Mouse (Mus musculus) midbrain, embryonic 14.5 days (tissue): ENCODE data around the gene Rnf43. TPM values are rescaled to one million over a fixed set of nuclear protein-coding genes. Genes with fewer than 3 reads are reported as not detected.

Experiments used
- ATAC-seq: fragments of 200-750 bp; cut with Nextera tagmentation; 2 replicates; pipeline ENCODE4 v1.8.0; 2017; ENCODE audit warnings: moderate number of reproducible peaks, moderate library complexity; ENCODE audit not compliant: low FRiP score, low TSS enrichment
- DNase-seq: peaks from one replicate; pipeline ENCODE4 v3.0.0-alpha.2; 2015
- H3K27ac ChIP-seq: fragments of 300-500 bp; sonication (generic); replicated peaks from 2 replicates; pipeline ENCODE4 v1.5.1; 2014; ENCODE audit warnings: mild to moderate bottlenecking, low read depth, low read length, moderate library complexity
- H3K27me3 ChIP-seq: fragments of 300-500 bp; sonication (generic); 2 replicates; pipeline ENCODE4 v1.6.1; 2014; ENCODE audit warnings: low read length, control low read depth, mixed read lengths; ENCODE audit not compliant: control insufficient read depth, insufficient read depth
- H3K36me3 ChIP-seq: fragments of 300-500 bp; sonication (generic); 2 replicates; pipeline ENCODE4 v1.6.1; 2014; ENCODE audit warnings: low read length, control low read depth; ENCODE audit not compliant: control insufficient read depth, insufficient read depth
- H3K4me1 ChIP-seq: fragments of 300-500 bp; sonication (generic); 2 replicates; pipeline ENCODE4 v1.6.1; 2014; ENCODE audit warnings: mild to moderate bottlenecking, antibody characterized with exemption, low read length, control low read depth; ENCODE audit not compliant: control insufficient read depth, insufficient read depth
- H3K4me2 ChIP-seq: fragments of 300-500 bp; sonication (generic); 2 replicates; pipeline ENCODE4 v1.6.1; 2014; ENCODE audit warnings: mild to moderate bottlenecking, low read length, moderate library complexity
- H3K4me3 ChIP-seq: fragments of 300-500 bp; sonication (generic); replicated peaks from 2 replicates; pipeline ENCODE4 v1.5.1; 2014; ENCODE audit warnings: low read depth, low read length
- H3K9ac ChIP-seq: fragments of 300-500 bp; sonication (generic); replicated peaks from 2 replicates; pipeline ENCODE4 v1.6.1; 2014; ENCODE audit warnings: mild to moderate bottlenecking, low read length, moderate library complexity
- H3K9me3 ChIP-seq: fragments of 300-500 bp; sonication (generic); 2 replicates; pipeline ENCODE4 v1.6.1; 2016; ENCODE audit warnings: low read length, control low read depth, mixed read lengths; ENCODE audit not compliant: control insufficient read depth
- WGBS: fragments of 180-500 bp; shearing (Covaris S2); extraction: QIAGEN DNeasy Blood & Tissue Kit; methylation state at CpG from one replicate; pipeline ENCODE4 v1.1.7; 2014; 5-methylcytosine and 5-hydroxymethylcytosine counted together
- polyA plus RNA-seq: library from polyadenylated mRNA; unstranded; fragments of >200 nt; fragmentation: Nextera tagmentation; extraction: Ambion mirVana; gene quantifications from 2 replicates; pipeline ENCODE4 v1.2.1, GENCODE M21; 2014

The Rnf43 gene
- polyA plus RNA-seq, 1 experiment from 2014 or later = 0.78 TPM

DNA sequence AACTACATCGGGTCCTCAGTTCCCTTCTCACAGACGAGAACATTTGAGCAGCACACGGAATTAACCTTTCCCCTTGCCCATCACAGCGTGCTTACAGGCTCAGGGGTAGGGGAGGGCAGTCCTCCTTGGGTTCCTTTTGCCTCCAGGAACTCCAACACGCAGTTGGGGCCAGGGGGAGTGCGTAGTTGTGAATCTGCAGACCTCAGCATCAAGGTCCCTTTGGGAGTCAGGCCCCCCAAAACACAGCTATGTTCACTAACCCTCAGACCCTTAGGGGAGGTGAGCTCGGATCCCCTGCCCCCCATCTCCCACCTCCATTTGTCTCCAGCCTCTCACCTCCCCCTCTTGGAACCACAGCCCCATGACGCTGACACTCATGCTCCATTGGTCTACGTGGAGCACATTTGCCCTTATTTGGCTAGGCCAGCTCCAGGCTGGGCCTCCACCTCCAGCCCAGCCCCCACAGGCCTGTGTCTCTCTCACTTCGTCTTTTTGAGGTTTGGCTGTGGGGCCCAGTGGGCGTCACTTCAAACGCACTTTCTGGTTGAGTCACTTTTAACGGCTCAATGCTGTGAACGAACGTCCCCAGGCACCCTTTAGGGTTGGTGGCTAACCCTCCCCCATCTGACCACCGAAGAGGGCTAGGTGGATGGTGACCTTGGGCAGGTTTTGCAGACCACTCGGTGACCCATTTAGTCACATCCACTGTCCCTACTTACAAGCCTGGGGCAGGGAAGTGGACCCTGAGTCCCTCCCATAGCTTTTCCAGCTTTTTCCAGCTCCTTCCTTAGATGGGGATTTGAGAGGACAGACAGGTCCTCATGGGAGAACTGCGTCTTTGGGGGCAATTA, 86.9 kb downstream of the Rnf43 start:
- H3K27ac ChIP-seq = no peak overlapping the region
- no peak overlapping the region for H3K4me2 ChIP-seq
- no peaks in the 10 kb centered on the region for H3K4me1 ChIP-seq
- peaks cover 12% of the 10 kb centered on the region for H3K36me3 ChIP-seq
- H3K9me3 ChIP-seq = no peaks in the 10 kb centered on the region
- H3K27me3 ChIP-seq = no peaks in the 10 kb centered on the region
- H3K4me3 ChIP-seq = no peak overlapping the region
- 56% methylated on average over 18 of the region's 18 CpGs for WGBS
- ATAC-seq = no peak
- DNase-seq = no peak
- H3K9ac ChIP-seq = no peak overlapping the region

DNA sequence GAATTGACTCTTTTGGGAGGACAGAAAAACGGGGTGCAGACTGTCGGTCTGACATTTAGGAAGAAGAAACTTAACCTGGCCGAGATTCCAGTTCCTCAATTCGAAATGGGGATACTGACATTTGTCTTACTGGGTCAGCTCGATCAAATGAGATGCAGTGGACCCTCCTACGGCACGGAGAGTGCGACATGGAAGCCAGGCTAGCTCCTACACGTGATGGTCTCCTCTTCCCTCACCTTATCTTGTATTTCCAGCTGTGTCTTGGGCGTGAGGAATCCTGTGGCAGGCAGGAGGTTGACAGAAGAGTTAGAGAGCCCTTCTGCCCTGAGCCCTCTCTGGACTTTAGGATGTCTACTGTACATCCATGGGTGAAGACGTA, 87.5 kb downstream of the Rnf43 start:
- no peak overlapping the region for H3K27ac ChIP-seq
- DNase-seq (no peak), ATAC-seq (no peak)
- no peak overlapping the region for H3K9ac ChIP-seq
- no peak overlapping the region for H3K4me3 ChIP-seq
- H3K36me3 ChIP-seq = peaks cover 6% of the 10 kb centered on the region
- WGBS = 86% methylated on average over 11 of the region's 11 CpGs
- no peaks in the 10 kb centered on the region for H3K27me3 ChIP-seq
- no peaks in the 10 kb centered on the region for H3K4me1 ChIP-seq
- H3K9me3 ChIP-seq = no peaks in the 10 kb centered on the region
- H3K4me2 ChIP-seq = no peak overlapping the region

DNA sequence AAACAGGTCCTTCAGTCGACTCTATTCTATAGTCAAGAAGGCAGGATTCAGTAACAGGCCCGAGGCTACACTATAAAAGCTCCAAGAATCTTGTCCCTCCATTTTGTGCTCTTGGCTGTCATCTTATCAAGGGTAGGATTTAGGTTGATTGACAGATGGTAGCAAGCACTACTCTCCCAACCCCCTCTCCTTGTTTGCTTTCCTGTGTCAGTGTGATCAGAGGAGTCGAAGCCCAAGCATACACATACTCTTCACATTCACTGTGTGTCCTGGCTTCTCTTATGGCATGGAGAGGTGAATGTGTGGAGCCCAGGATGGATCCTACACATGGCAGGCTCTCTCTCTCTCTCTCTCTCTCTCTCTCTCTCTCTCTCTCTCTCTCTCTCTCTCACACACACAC, 88.0 kb downstream of the Rnf43 start:
- Histone ChIP-seq H3K27me3 (no peaks in the 10 kb centered on the region), H3K4me1 (no peaks in the 10 kb centered on the region), H3K27ac (no peak overlapping the region), H3K36me3 (peaks cover under 1% of the 10 kb centered on the region; the same call in 1 of the 2 replicates), H3K4me3 (no peak overlapping the region), H3K9ac (no peak overlapping the region), H3K4me2 (no peak overlapping the region), H3K9me3 (no peaks in the 10 kb centered on the region)
- no peak for ATAC-seq
- 71% methylated on average over 3 of the region's 3 CpGs for WGBS
- no peak for DNase-seq

DNA sequence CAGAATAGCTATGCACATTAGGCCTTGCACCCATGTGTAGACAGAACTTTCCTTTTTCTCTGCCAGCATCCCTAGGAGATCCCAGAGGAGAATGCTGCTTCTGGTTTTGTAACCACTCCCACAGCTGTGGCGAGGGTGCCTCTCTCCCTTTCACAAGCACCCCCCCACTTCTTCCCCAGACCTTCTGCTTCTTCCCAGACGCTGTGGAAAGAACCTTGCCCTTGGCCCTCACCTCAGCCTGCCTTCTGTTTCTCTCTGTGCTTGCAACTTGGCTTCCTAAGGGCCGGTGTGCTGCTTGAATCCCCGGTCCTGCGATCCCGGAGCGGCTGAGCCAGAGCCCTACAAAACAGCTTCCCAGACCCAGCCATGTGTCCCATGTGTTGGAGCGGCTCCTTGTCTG, 88.5 kb downstream of the Rnf43 start:
- no peak for ATAC-seq
- Histone ChIP-seq H3K27ac (no peak overlapping the region), H3K4me2 (no peak overlapping the region), H3K4me3 (no peak overlapping the region), H3K9ac (no peak overlapping the region), H3K27me3 (no peaks in the 10 kb centered on the region), H3K9me3 (no peaks in the 10 kb centered on the region), H3K4me1 (no peaks in the 10 kb centered on the region), H3K36me3 (no peaks in the 10 kb centered on the region)
- 79% methylated on average over 8 of the region's 8 CpGs for WGBS
- DNase-seq = no peak

DNA sequence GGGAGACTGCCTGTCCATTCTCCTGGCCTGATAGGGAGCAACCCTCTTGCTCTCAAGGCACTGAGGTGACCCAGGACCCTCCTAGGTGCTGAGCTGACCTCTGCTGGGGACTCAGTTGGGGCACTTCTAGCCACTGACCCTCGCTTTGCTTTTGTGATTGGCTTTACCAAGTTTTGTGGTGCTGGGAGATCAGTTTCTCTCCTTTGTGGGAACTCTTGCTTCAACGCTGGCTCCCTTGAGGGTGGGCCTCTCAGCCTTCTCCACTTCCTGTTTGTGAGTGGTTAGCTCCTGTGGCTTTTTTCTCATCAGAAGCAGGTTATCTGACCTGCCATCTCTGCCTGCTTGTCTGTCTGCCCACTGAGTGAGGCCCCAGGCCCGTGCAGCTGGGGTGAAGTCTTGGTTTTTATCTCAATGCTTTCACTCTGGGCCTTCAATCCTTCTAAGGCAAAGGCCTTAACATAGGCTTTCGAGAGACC, 89.0 kb downstream of the Rnf43 start:
- no peak overlapping the region for H3K4me2 ChIP-seq
- no peak for DNase-seq
- no peak overlapping the region for H3K27ac ChIP-seq
- H3K9ac ChIP-seq = no peak overlapping the region
- WGBS = 69% methylated on average over 4 of the region's 4 CpGs
- H3K27me3 ChIP-seq = no peaks in the 10 kb centered on the region
- H3K9me3 ChIP-seq = no peaks in the 10 kb centered on the region
- no peaks in the 10 kb centered on the region for H3K36me3 ChIP-seq
- no peak for ATAC-seq
- no peaks in the 10 kb centered on the region for H3K4me1 ChIP-seq
- H3K4me3 ChIP-seq = no peak overlapping the region

DNA sequence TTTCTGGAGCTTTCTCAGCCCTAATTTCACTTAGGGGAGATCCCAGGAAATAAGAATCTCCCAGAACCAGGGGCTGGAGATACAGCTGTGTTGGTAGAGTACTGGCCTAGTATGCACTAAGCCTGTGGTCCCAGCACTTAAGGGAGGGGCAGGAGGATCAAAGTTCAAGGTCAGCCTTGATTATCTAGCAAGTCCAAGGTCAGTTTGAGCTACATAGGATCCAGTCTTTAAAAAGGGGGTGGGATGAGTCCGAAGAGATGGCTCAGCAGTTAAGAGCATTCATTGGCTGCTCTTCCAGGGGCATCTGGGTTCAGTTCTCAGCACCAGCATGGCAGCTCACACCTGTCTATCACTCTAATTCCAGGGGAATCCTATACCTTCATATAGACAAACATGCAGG, 89.8 kb downstream of the Rnf43 start:
- Histone ChIP-seq H3K4me3 (no peak overlapping the region), H3K4me1 (no peaks in the 10 kb centered on the region), H3K36me3 (no peaks in the 10 kb centered on the region), H3K4me2 (no peak overlapping the region), H3K27ac (no peak overlapping the region), H3K9ac (no peak overlapping the region), H3K27me3 (no peaks in the 10 kb centered on the region), H3K9me3 (no peaks in the 10 kb centered on the region)
- WGBS = 78% methylated on average over 1 of the region's 1 CpGs
- ATAC-seq (no peak), DNase-seq (no peak)

DNA sequence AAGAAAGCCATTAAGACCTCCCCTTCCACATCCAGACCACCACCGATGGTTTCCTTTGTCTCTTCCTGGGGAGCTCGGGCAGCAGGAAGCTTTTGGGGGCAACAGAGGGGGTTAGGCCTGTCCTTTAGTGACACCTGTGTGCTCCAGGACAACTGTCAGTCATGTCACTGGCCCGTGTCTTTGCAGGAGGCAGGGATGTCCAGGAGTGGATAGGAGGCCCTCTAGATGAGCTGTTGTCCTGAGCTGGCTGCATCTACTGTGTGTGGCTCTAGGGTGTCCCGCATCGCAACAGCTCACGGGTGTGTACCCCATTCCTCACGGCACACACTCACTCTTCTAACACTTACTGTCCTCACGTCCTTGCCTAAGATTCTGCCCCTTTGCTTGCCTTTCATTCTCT, 90.7 kb downstream of the Rnf43 start:
- DNase-seq (no peak), ATAC-seq (no peak)
- Histone ChIP-seq H3K9me3 (no peaks in the 10 kb centered on the region), H3K9ac (no peak overlapping the region), H3K27me3 (no peaks in the 10 kb centered on the region), H3K36me3 (no peaks in the 10 kb centered on the region), H3K4me1 (no peaks in the 10 kb centered on the region), H3K4me3 (no peak overlapping the region), H3K4me2 (no peak overlapping the region), H3K27ac (no peak overlapping the region)
- 87% methylated on average over 8 of the region's 8 CpGs for WGBS

DNA sequence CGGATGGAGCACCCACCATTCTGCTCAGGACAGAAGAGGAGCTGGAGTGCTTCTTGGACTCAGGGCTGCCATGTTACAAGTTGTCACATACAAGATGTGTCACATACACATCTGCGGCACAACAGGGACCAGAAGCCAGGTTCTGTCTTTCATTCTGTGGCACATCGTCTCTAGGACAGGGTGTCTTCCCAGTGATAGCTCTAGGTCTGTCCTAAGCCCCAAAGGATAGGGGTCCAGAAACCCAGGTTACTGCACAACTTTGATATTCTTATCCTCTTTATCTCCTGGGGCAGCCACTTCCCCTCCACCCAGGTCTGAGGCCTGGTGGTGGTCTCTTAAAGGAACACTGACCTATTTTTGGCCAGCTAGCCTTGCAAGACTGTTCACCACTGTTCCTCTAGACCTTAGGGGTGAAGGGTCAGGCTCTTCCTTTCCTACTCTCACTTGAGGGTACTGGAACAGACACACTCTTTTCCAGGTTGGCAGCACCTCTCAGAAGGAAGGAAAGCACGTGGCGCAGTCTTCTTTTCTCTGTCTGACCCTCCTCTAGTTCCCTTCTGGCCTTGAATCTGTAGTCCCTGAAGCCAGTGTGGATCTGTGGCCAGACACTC, 91.5 kb downstream of the Rnf43 start:
- no peak overlapping the region for H3K27ac ChIP-seq
- no peak overlapping the region for H3K4me3 ChIP-seq
- 91% methylated on average over 5 of the region's 5 CpGs for WGBS
- DNase-seq = no peak
- ATAC-seq = no peak
- no peaks in the 10 kb centered on the region for H3K4me1 ChIP-seq
- no peaks in the 10 kb centered on the region for H3K27me3 ChIP-seq
- H3K4me2 ChIP-seq = no peak overlapping the region
- no peaks in the 10 kb centered on the region for H3K9me3 ChIP-seq
- no peaks in the 10 kb centered on the region for H3K36me3 ChIP-seq
- no peak overlapping the region for H3K9ac ChIP-seq

DNA sequence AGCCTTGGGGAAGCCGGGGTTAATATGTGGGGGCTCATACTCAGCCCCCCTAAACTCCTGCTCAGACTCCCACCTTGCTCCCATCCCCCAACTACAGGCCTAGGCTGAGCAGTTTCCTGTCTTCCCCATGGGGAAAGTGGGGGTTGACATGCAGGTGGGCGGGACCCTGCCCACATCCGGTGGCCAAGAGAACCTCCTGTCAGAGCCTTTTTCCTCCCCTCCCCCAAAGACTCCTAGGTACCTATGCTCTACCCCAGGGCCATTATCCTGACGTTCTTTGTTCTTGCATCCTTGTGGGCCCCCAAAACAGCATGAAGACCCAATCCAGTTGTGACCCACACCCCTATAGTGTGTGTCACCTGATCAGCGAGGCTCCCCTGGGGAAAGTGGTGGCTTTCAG, 92.1 kb downstream of the Rnf43 start:
- Histone ChIP-seq H3K9me3 (no peaks in the 10 kb centered on the region), H3K9ac (no peak overlapping the region), H3K4me3 (no peak overlapping the region), H3K4me1 (peaks cover 4% of the 10 kb centered on the region; the same call in 1 of the 2 replicates), H3K27ac (no peak overlapping the region), H3K27me3 (no peaks in the 10 kb centered on the region), H3K36me3 (no peaks in the 10 kb centered on the region), H3K4me2 (no peak overlapping the region)
- 79% methylated on average over 5 of the region's 5 CpGs for WGBS
- DNase-seq (no peak), ATAC-seq (no peak)
